Mouse (Mus musculus) liver, embryonic 15.5 days (tissue): Measurements from ENCODE around the gene Zfp207. TPM values are rescaled to one million over a fixed set of nuclear protein-coding genes. Genes with fewer than 3 reads are reported as not detected.
"Not testable (repeated sequence)": the region's sequence is repeated elsewhere in the genome, so short reads cannot be mapped to it uniquely, and the experiment has no call there.

Source experiments
- ATAC-seq: fragments of 200-750 bp; cut with Nextera tagmentation; 2 replicates; pipeline ENCODE4 v1.8.0; 2017; ENCODE audit warnings: moderate number of reproducible peaks, mild to moderate bottlenecking, moderate library complexity; ENCODE audit not compliant: insufficient read depth
- H3K27ac ChIP-seq: fragments of 300-500 bp; sonication (generic); replicated peaks from 2 replicates; pipeline ENCODE4 v1.5.1; 2015; ENCODE audit warnings: mild to moderate bottlenecking, inconsistent platforms
- H3K27me3 ChIP-seq: fragments of 300-500 bp; sonication (generic); 2 replicates; pipeline ENCODE4 v1.6.1; 2015; ENCODE audit warnings: mild to moderate bottlenecking, inconsistent platforms
- H3K36me3 ChIP-seq: fragments of 300-500 bp; sonication (generic); replicated peaks from 2 replicates; pipeline ENCODE4 v1.6.1; 2015; ENCODE audit warnings: moderate library complexity, mild to moderate bottlenecking, inconsistent platforms
- H3K4me1 ChIP-seq: fragments of 300-500 bp; sonication (generic); replicated peaks from 2 replicates; pipeline ENCODE4 v1.6.1; 2015; ENCODE audit warnings: inconsistent platforms
- H3K4me2 ChIP-seq: fragments of 300-500 bp; sonication (generic); 2 replicates; pipeline ENCODE4 v1.6.1; 2015; ENCODE audit warnings: moderate library complexity, mild to moderate bottlenecking, inconsistent platforms
- H3K4me3 ChIP-seq: fragments of 300-500 bp; sonication (generic); replicated peaks from 2 replicates; pipeline ENCODE4 v1.5.1; 2015; ENCODE audit warnings: mild to moderate bottlenecking, inconsistent platforms
- H3K9ac ChIP-seq: fragments of 300-500 bp; sonication (generic); 2 replicates; pipeline ENCODE4 v1.6.1; 2015; ENCODE audit warnings: moderate library complexity, mild to moderate bottlenecking, inconsistent platforms
- H3K9me3 ChIP-seq: fragments of 300-500 bp; sonication (generic); replicated peaks from 2 replicates; pipeline ENCODE4 v1.6.1; 2016; ENCODE audit warnings: inconsistent platforms
- WGBS: fragments of 180-500 bp; shearing (Covaris S2); methylation state at CpG from one replicate; pipeline ENCODE4 v1.1.7; 2015; ENCODE audit warnings: mixed read lengths; ENCODE audit not compliant: insufficient replicate concordance; 5-methylcytosine and 5-hydroxymethylcytosine counted together
- polyA plus RNA-seq: library from polyadenylated mRNA; unstranded; fragments of >200 nt; fragmentation: Nextera tagmentation; extraction: Ambion mirVana; gene quantifications from 2 replicates; pipeline ENCODE4 v1.2.1, GENCODE M21; 2015

Gene Zfp207
- polyA plus RNA-seq, 1 experiment from 2014 or later, result 88.1 TPM

DNA sequence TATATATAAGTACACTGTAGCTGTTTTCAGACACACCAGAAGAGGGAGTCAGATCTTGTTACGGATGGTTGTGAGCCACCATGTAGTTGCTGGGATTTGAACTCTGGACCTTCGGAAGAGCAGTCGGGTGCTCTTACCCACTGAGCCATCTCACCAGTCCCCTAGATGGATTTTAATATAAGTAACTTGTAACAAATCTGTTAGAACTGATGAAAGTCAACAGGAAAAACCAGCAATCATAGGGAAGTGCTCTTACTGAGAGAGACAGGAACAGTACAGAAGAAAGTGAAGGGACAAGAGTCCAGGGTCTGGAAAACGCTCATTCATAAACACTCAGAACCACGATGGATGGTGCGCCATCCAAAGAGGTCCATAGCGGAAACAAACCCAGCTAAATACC is 3.9 kb upstream of the Zfp207 start:
- not testable (repeated sequence) for H3K4me3 ChIP-seq, H3K9me3 ChIP-seq, H3K36me3 ChIP-seq, H3K9ac ChIP-seq, H3K27me3 ChIP-seq, H3K27ac ChIP-seq, ATAC-seq, H3K4me2 ChIP-seq
- 85% methylated on average over 7 of the region's 7 CpGs for WGBS
- peaks cover 35% of the 10 kb centered on the region for H3K4me1 ChIP-seq

DNA sequence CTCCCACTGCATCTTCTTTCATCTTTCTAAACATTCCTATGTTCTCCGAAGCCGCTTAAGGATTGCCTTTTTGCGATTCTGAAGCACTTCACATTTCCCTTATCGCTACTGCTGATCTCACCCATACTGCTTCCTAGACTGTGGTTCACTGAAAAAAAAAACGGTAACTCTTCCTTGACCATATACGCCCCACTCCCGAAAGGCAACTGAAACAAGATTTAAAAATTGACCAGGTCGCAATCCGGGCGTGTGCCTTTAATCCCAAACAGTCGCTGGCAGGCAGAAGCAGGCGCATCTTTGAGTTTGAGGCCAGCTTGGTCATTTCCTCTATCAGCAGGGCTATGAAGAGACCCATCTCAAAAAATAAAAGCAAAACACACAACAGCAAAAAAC is 457 bp upstream of the Zfp207 start:
- WGBS, result under 1% methylated on average over 12 of the region's 12 CpGs
- ATAC-seq, result peak; percentile 32

DNA sequence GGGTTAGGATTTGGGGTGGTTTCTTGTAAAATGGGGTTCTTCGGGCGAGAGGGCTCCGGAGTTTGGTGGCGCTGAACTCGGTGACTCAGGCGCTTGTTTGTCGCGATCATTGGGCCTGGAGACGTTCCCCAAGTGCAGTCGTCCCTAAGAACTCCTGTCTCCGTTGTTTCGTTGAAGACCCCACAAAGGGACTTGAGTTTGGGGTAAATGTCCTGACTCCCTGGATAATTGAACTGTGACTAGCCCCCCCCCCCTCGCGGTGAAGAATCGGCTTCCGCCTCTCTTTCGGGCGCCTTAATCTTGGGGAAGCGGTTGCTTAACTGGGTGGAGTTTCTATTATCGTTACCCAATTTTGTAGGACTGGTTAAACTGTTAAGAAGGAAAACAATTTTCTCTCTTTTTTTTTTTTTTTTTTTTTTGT is 557 bp downstream of the Zfp207 start:
- H3K9me3 ChIP-seq, result no peaks in the 10 kb centered on the region
- no peaks in the 10 kb centered on the region for H3K27me3 ChIP-seq
- under 1% methylated on average over 20 of the region's 20 CpGs for WGBS
- peak; percentile 60 for ATAC-seq
- H3K4me1 ChIP-seq, result peaks cover 41% of the 10 kb centered on the region
- H3K36me3 ChIP-seq, result peaks cover 41% of the 10 kb centered on the region
- peak overlapping the region; percentile 94 for H3K27ac ChIP-seq
- peak overlapping the region; percentile 16; the same call in 1 of the 2 replicates for H3K4me2 ChIP-seq
- peak overlapping the region; percentile 96 for H3K9ac ChIP-seq
- H3K4me3 ChIP-seq, result peak overlapping the region; percentile 89

More for the DNA sequence above, 457 bp upstream of the Zfp207 start:
- Histone ChIP-seq H3K4me1 (peaks cover 45% of the 10 kb centered on the region), H3K9ac (peak overlapping the region; percentile 96), H3K4me2 (peak overlapping the region; percentile 75), H3K4me3 (peak overlapping the region; percentile 89), H3K9me3 (no peaks in the 10 kb centered on the region), H3K27ac (peak overlapping the region; percentile 94), H3K27me3 (no peaks in the 10 kb centered on the region), H3K36me3 (peaks cover 30% of the 10 kb centered on the region)

DNA sequence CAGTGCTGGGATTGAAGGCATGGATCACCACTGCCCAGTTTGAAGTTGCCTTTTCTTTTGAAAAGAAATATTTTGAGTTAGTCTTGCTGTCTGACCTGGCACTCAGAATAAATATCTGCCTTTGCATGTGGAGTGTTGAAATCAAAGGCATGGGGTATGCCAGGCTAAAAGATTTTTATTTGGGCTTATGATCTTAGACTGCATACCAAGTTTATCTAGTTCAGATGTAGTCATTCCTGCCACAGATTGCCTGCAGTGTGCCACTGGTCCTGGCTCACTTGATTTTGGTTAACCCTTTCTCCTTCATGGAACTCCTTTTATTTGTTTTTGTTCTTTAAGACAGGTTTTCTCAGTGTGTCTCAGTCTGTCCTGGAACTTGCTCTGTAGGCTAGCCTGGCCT is 1.4 kb downstream of the Zfp207 start:
- no peak for ATAC-seq
- peak overlapping the region; percentile 89 for H3K4me3 ChIP-seq
- H3K9ac ChIP-seq, result peak overlapping the region; percentile 67
- peaks cover 48% of the 10 kb centered on the region for H3K36me3 ChIP-seq
- H3K27me3 ChIP-seq, result no peaks in the 10 kb centered on the region
- H3K27ac ChIP-seq, result peak overlapping the region; percentile 54
- peaks cover 45% of the 10 kb centered on the region for H3K4me1 ChIP-seq
- H3K4me2 ChIP-seq, result peak overlapping the region; percentile 87
- H3K9me3 ChIP-seq, result no peaks in the 10 kb centered on the region

DNA sequence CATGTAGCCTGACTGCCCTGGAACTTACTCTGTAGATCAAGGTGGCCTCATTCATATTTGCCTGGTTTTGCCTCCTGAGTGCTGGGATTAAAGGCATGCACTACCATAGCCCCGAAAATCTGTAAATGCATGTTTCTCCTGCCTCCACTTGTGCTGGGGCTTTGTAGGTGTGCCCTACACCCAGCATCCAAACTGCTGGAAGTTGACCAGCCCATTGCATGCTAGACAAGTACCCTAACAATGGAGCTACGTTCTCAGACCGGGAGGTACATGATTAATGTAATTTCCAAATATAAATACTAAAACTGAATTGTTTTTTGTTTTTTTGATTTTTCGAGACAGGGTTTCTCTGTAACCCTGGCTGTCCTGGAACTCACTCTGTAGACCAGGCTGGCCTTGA is 2.0 kb downstream of the Zfp207 start:
- Histone ChIP-seq H3K4me1 (peaks cover 45% of the 10 kb centered on the region), H3K9me3 (no peaks in the 10 kb centered on the region), H3K4me3 (peak overlapping the region; percentile 89), H3K27me3 (no peaks in the 10 kb centered on the region), H3K36me3 (peaks cover 53% of the 10 kb centered on the region), H3K9ac (peak overlapping the region; percentile 67), H3K4me2 (peak overlapping the region; percentile 87), H3K27ac (peak overlapping the region; percentile 54)
- 22% methylated on average over 4 of the region's 4 CpGs for WGBS
- no peak for ATAC-seq

DNA sequence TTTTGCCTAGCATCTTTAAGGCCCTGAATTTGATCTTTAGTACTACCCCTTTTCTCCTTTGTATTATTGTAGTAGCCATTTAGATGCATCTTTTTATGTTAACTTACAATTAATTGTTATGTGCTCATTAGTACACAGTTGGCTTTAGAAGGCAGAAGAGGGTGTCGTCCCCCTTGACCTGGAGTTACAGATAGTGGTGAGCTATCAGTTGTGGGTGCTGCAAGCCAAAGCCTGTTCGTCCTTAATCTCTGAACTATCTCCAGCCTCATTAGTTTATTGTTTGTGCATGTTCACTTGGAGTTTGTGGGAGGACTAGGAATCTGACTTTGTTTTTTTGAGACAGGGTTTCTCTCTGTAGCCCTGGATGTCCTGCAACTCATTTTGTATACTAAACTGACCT is 3.7 kb downstream of the Zfp207 start:
- H3K9me3 ChIP-seq, result no peaks in the 10 kb centered on the region
- no peak overlapping the region for H3K27ac ChIP-seq
- ATAC-seq, result no peak
- no peak overlapping the region for H3K9ac ChIP-seq
- H3K4me2 ChIP-seq, result peak overlapping the region; percentile 87
- peaks cover 65% of the 10 kb centered on the region for H3K36me3 ChIP-seq
- no peaks in the 10 kb centered on the region for H3K27me3 ChIP-seq
- WGBS, result 19% methylated on average over 2 of the region's 2 CpGs
- H3K4me3 ChIP-seq, result peak overlapping the region; percentile 89
- peaks cover 41% of the 10 kb centered on the region for H3K4me1 ChIP-seq

DNA sequence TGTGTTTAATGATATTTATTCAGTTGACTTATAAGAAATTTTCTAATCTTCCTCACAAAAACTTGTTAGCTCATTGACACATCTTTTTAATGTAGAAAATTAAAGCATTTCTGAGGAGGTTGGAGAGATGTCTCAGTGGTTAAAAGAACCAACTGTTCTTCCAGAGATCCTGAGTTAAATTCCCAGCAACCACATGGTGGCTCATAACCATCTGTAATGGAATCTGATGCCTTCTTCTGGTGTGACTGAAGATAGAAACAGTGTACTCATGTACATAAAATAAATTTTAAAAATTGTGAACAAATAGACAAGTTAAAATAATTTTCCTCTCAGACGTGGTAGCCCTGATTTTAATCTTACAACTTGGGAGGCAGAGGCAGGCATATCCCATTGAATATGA is 6.8 kb downstream of the Zfp207 start:
- ATAC-seq, result no peak
- WGBS, result 65% methylated on average over 1 of the region's 1 CpGs
- Histone ChIP-seq H3K4me3 (no peak overlapping the region), H3K27me3 (no peaks in the 10 kb centered on the region), H3K9ac (no peak overlapping the region), H3K4me1 (peaks cover 30% of the 10 kb centered on the region), H3K9me3 (no peaks in the 10 kb centered on the region), H3K36me3 (peaks cover 81% of the 10 kb centered on the region), H3K27ac (no peak overlapping the region), H3K4me2 (no peak overlapping the region)

DNA sequence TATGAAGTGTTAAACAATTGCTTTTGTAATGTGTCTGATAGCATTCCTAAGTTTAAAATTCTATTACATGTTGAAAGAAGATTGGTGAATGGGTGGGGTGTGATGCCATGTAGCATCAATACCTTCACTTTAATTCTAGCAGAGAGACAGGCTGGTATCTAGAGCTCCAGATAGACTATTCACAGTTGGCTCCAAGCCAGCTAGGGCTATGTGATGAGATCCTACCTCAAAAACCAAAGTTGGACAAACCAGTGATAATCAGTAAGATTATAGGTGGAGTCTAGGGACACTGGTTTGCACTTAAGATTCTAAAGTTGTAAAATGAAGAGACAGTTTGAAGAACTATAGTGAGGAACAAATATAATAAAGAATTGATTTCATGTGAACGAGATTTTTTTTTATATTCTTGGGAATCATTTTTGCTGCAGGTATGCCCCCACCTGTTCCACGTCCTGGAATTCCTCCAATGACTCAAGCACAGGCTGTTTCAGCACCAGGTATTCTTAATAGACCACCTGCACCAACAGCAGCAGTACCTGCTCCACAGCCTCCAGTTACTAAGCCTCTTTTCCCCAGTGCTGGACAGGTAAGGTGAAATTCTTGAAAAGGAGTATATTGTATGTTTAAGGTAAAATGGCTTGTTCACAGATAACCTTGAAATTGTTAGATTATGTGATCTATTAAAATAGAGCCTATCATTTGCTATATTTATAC is 8.5 kb downstream of the Zfp207 start:
- H3K9me3 ChIP-seq, result no peaks in the 10 kb centered on the region
- no peak overlapping the region for H3K4me3 ChIP-seq
- H3K4me1 ChIP-seq, result peaks cover 15% of the 10 kb centered on the region
- no peaks in the 10 kb centered on the region for H3K27me3 ChIP-seq
- H3K9ac ChIP-seq, result no peak overlapping the region
- 87% methylated on average over 2 of the region's 2 CpGs for WGBS
- no peak overlapping the region for H3K27ac ChIP-seq
- no peak overlapping the region for H3K4me2 ChIP-seq
- peaks cover 82% of the 10 kb centered on the region for H3K36me3 ChIP-seq
- no peak for ATAC-seq

DNA sequence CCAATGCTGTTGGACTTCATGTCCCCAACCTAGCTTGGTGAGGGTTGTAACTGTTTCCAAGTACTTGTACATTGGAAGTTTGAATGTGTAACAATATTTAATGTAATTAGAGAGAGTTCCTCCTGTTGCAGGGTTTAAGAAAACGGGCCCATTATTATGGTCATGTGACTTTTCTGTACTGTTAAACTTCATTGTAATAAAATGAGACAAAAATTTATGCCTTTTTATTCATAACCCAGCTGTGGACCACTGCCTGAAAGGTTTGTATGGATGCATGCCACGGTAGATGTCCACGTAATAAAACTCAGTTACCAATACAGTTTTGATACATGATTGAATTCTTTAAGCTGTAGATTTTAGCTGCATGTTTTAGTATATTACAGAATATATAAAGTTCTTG is 12.9 kb downstream of the Zfp207 start:
- no peaks in the 10 kb centered on the region for H3K27me3 ChIP-seq
- no peak for ATAC-seq
- H3K4me1 ChIP-seq, result no peaks in the 10 kb centered on the region
- H3K4me3 ChIP-seq, result no peak overlapping the region
- 92% methylated on average over 3 of the region's 3 CpGs for WGBS
- H3K4me2 ChIP-seq, result no peak overlapping the region
- H3K9me3 ChIP-seq, result no peaks in the 10 kb centered on the region
- peaks cover 84% of the 10 kb centered on the region for H3K36me3 ChIP-seq
- H3K9ac ChIP-seq, result no peak overlapping the region
- H3K27ac ChIP-seq, result no peak overlapping the region

DNA sequence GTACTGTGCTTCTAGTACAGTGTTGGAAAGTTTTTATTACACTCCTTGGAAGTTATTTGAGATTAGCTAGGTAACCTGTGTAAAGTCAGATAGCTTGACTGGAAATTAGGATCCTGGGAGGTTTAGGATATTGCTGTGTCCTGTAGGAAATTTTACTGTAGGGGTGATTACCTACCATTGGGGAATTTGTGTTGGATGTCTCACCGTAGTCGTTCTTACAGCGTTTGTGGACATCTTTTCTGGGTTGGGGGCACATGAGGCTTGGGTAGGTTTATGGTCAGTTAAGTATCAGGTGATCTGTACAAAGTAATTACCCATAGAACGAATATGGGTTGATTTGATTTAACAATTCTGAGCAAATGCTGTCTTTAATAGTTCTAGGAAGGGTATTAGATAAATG is 13.5 kb downstream of the Zfp207 start:
- Histone ChIP-seq H3K27me3 (no peaks in the 10 kb centered on the region), H3K4me1 (no peaks in the 10 kb centered on the region), H3K36me3 (peaks cover 82% of the 10 kb centered on the region), H3K4me3 (no peak overlapping the region), H3K9ac (no peak overlapping the region), H3K9me3 (no peaks in the 10 kb centered on the region), H3K27ac (no peak overlapping the region), H3K4me2 (no peak overlapping the region)
- WGBS, result 86% methylated on average over 4 of the region's 4 CpGs
- no peak for ATAC-seq

DNA sequence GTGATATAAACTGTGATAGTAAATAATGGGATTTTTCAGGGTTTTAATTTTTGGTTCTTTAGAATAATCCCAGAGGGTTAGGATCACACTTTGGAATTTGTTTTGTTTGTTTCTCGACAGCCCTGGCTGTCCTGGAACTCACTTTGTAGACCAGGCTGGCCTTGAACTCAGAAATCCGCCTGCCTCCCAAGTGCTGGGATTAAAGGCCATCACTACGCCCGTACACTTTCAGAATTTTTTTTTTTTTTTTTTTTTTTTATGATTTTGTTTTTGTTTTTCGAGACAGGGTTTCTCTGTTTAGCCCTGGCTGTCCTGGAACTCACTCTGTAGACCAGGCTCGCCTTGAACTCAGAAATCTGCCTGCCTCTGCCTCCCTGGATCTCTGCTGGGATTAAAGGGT is 24.8 kb downstream of the Zfp207 start:
- WGBS, result 89% methylated on average over 6 of the region's 6 CpGs
- H3K4me3 ChIP-seq, H3K9me3 ChIP-seq, ATAC-seq, H3K27me3 ChIP-seq, H3K27ac ChIP-seq, H3K9ac ChIP-seq, H3K4me2 ChIP-seq: not testable (repeated sequence)
- Histone ChIP-seq H3K4me1 (peaks cover 17% of the 10 kb centered on the region), H3K36me3 (peaks cover 76% of the 10 kb centered on the region)

DNA sequence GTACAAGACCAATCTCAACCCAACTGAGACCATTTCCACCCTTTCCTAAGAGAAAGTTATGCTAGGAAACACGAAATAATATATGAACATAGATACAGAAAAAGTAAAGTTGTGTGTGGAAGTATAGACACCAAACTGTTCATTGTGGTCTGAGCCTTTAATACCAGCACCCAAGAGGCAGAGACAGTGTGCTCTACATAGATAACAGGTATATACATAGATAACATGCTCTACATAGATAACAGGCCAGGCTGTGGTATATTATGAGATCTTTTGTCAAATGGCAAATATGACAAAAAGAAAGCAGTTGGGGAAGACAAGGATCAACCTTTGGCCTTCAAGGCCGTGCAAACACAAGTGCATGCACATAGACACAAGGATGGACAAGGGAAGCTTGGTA is 27.3 kb downstream of the Zfp207 start:
- 49% methylated on average over 2 of the region's 2 CpGs for WGBS
- Histone ChIP-seq H3K27ac (no peak overlapping the region), H3K4me2 (no peak overlapping the region), H3K36me3 (peaks cover 56% of the 10 kb centered on the region), H3K9me3 (no peaks in the 10 kb centered on the region), H3K4me3 (no peak overlapping the region), H3K27me3 (no peaks in the 10 kb centered on the region), H3K9ac (no peak overlapping the region), H3K4me1 (peaks cover 17% of the 10 kb centered on the region)
- no peak for ATAC-seq
